Mouse (Mus musculus) stomach, postnatal 0 days (tissue): ENCODE measurements around the gene Susd1. TPM values are rescaled to one million over a fixed set of nuclear protein-coding genes. Genes with fewer than 3 reads are reported as not detected.
A peak's percentile ranks its signal among the peaks of the same experiment; 100 is the strongest.

Experiments
- ATAC-seq: fragments of 200-750 bp; cut with Nextera tagmentation; 2 replicates; pipeline ENCODE4 v1.8.0; 2017; ENCODE audit not compliant: low FRiP score, low TSS enrichment
- DNase-seq: peaks from one replicate; pipeline ENCODE4 v3.0.0-alpha.2; 2016; ENCODE audit warnings: low spot score
- H3K27ac ChIP-seq: fragments of 300-500 bp; sonication (generic); replicated peaks from 2 replicates; pipeline ENCODE4 v1.5.1; 2014; ENCODE audit warnings: mild to moderate bottlenecking, control low read depth
- H3K27me3 ChIP-seq: fragments of 300-500 bp; sonication (generic); 2 replicates; pipeline ENCODE4 v1.6.1; 2014; ENCODE audit warnings: low read length; ENCODE audit not compliant: control insufficient read depth, insufficient read depth
- H3K36me3 ChIP-seq: fragments of 300-500 bp; sonication (generic); 2 replicates; pipeline ENCODE4 v1.6.1; 2014; ENCODE audit warnings: low read length, mixed read lengths; ENCODE audit not compliant: control insufficient read depth, insufficient read depth
- H3K4me1 ChIP-seq: fragments of 300-500 bp; sonication (generic); replicated peaks from 2 replicates; pipeline ENCODE4 v1.6.1; 2014; ENCODE audit warnings: antibody characterized with exemption; ENCODE audit not compliant: control insufficient read depth, insufficient read depth
- H3K4me2 ChIP-seq: fragments of 300-500 bp; sonication (generic); replicated peaks from 2 replicates; pipeline ENCODE4 v1.6.1; 2014; ENCODE audit warnings: low read depth, mild to moderate bottlenecking, control low read depth, moderate library complexity
- H3K4me3 ChIP-seq: fragments of 300-500 bp; sonication (generic); 2 replicates; pipeline ENCODE4 v1.5.1; 2014; ENCODE audit warnings: low read depth, low read length, control low read depth
- H3K9ac ChIP-seq: fragments of 300-500 bp; sonication (generic); 2 replicates; pipeline ENCODE4 v1.6.1; 2014; ENCODE audit warnings: mild to moderate bottlenecking, low read length, control low read depth, mixed read lengths
- H3K9me3 ChIP-seq: fragments of 300-500 bp; sonication (generic); 2 replicates; pipeline ENCODE4 v1.6.1; 2016; ENCODE audit warnings: low read length; ENCODE audit not compliant: control insufficient read depth
- CTCF ChIP-seq: IDR thresholded peaks from 2 replicates; pipeline ENCODE4 v1.5.1; 2016; ENCODE audit warnings: antibody characterized with exemption, low read depth, mild to moderate bottlenecking, moderate library complexity
- EP300 ChIP-seq: optimal IDR thresholded peaks from 2 replicates; pipeline ENCODE3; 2016; ENCODE audit warnings: antibody characterized with exemption
- WGBS: fragments of 180-500 bp; shearing (Covaris S2); extraction: QIAGEN DNeasy Blood & Tissue Kit; methylation state at CpG from one replicate; pipeline ENCODE4 v1.1.7; 2014; 5-methylcytosine and 5-hydroxymethylcytosine counted together
- polyA plus RNA-seq: library from polyadenylated mRNA; unstranded; fragments of >200 nt; fragmentation: Nextera tagmentation; extraction: Ambion mirVana; gene quantifications from 2 replicates; pipeline ENCODE4 v1.2.1, GENCODE M21; 2015

Susd1 gene
- polyA plus RNA-seq, 1 experiment from 2014 or later, result 3.2 TPM

GRCm38 (mm10) chr4:59459216-59459955, 21.0 kb upstream of the Susd1 start:
- Histone ChIP-seq H3K4me2 (no peak overlapping the region), H3K9me3 (no peaks in the 10 kb centered on the region), H3K36me3 (no peaks in the 10 kb centered on the region), H3K9ac (no peak overlapping the region), H3K27ac (0 out of 2 replicates have a peak overlapping the region, but pooled peaks have one; percentile 4), H3K27me3 (no peaks in the 10 kb centered on the region), H3K4me3 (no peak overlapping the region), H3K4me1 (no peaks in the 10 kb centered on the region)
- no peak for TF ChIP-seq EP300
- DNase-seq (no peak), ATAC-seq (no peak)
- WGBS, result 44% methylated on average over 13 of the region's 13 CpGs

DNA sequence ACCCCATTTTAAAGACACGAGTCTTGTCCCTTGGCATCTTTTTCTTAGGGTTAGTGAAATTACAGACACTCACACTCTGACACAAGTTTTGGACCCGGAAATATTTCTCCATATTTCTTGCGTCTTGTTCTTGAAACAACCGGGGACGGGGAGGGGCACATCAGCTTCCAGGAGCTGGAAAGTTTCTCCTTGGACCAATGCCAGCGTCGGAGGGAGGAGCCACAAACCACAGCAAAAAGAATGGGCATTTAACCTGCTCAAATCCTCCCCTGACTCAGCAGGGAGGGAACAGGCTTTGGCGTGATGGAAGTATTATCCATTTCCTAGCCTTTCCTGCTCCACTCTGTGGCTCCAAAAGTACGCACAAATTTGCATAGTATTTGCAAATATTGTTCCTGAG, 19.5 kb upstream of the Susd1 start:
- WGBS, result 19% methylated on average over 9 of the region's 9 CpGs
- Histone ChIP-seq H3K27ac (peak overlapping the region; percentile 81), H3K4me3 (no peak overlapping the region), H3K9ac (no peak overlapping the region), H3K4me2 (no peak overlapping the region; the same call in 1 of the 2 replicates), H3K36me3 (no peaks in the 10 kb centered on the region), H3K9me3 (no peaks in the 10 kb centered on the region), H3K4me1 (no peaks in the 10 kb centered on the region), H3K27me3 (no peaks in the 10 kb centered on the region)
- TF ChIP-seq CTCF, result no peak
- TF ChIP-seq EP300, result no peak
- DNase-seq, result peak; percentile 89
- peak; percentile 61 for ATAC-seq

DNA sequence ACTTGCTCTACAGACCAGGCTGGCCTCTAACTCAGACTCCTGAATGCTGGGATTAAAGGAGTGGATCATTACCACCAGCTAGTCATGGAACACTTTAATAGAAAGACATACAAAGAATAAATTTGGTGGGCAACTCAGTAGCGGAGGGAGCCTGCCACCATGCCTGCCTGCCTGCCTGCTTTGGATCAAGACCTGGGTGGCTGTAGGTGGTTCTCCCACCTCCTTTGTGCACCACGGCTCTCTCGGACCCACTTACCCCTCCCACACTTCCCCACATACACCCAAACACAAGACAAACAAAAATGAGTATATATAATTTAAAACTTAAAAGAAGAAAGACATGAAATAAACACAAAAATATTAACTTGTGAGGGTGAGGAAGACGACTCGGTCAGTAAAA, 18.7 kb upstream of the Susd1 start:
- Histone ChIP-seq H3K27ac (peak overlapping the region; percentile 81), H3K27me3 (no peaks in the 10 kb centered on the region), H3K36me3 (no peaks in the 10 kb centered on the region), H3K9me3 (no peaks in the 10 kb centered on the region), H3K4me2 (no peak overlapping the region), H3K9ac (no peak overlapping the region), H3K4me3 (no peak overlapping the region), H3K4me1 (no peaks in the 10 kb centered on the region)
- no peak for ATAC-seq
- 80% methylated on average over 5 of the region's 5 CpGs for WGBS
- no peak for DNase-seq
- TF ChIP-seq EP300 (no peak), CTCF (no peak)

GRCm38 (mm10) chr4:59455465-59455864, 17.0 kb upstream of the Susd1 start:
- no peak for ATAC-seq

GRCm38 (mm10) chr4:59454046-59454445, 15.6 kb upstream of the Susd1 start:
- Histone ChIP-seq H3K27me3 (no peaks in the 10 kb centered on the region), H3K9ac (no peak overlapping the region), H3K27ac (no peak overlapping the region), H3K4me1 (no peaks in the 10 kb centered on the region), H3K9me3 (no peaks in the 10 kb centered on the region), H3K4me3 (no peak overlapping the region), H3K36me3 (no peaks in the 10 kb centered on the region), H3K4me2 (no peak overlapping the region)
- WGBS, result 47% methylated on average over 3 of the region's 3 CpGs
- TF ChIP-seq CTCF, result no peak
- TF ChIP-seq EP300, result no peak
- DNase-seq (no peak), ATAC-seq (no peak)

More at GRCm38 (mm10) chr4:59455465-59455864, 17.0 kb upstream of the Susd1 start:
- TF ChIP-seq CTCF (no peak), EP300 (no peak)
- Histone ChIP-seq H3K27ac (no peak overlapping the region), H3K27me3 (no peaks in the 10 kb centered on the region), H3K9ac (no peak overlapping the region), H3K4me1 (no peaks in the 10 kb centered on the region), H3K4me2 (no peak overlapping the region), H3K36me3 (no peaks in the 10 kb centered on the region), H3K4me3 (no peak overlapping the region), H3K9me3 (no peaks in the 10 kb centered on the region)
- DNase-seq, result no peak
- WGBS, result 83% methylated on average over 2 of the region's 2 CpGs

DNA sequence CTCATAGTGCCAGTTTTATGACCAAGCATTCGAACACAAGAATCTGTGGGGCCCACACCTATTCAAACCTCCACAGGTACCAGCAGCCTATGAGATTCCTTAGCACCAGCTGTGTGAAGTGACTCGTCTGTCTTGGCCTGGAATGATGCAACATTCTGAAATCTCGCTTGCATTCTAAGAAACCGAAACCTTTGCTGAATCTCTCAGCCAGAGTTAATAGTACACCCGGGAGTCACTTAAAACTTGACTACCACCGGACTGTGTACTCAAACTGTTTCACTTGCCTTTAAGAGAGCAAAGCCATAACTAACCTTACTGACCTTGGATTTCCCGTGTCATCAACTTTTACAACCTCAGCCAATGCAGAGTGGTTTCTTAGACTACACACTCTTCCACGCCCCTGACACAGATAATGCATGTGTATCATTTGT, 14.1 kb upstream of the Susd1 start:
- TF ChIP-seq EP300 (no peak), CTCF (no peak)
- Histone ChIP-seq H3K4me2 (no peak overlapping the region), H3K9me3 (no peaks in the 10 kb centered on the region), H3K36me3 (no peaks in the 10 kb centered on the region), H3K9ac (no peak overlapping the region), H3K4me3 (no peak overlapping the region), H3K27ac (no peak overlapping the region), H3K27me3 (no peaks in the 10 kb centered on the region), H3K4me1 (no peaks in the 10 kb centered on the region)
- 69% methylated on average over 8 of the region's 8 CpGs for WGBS
- DNase-seq, result no peak
- peak; percentile 46 for ATAC-seq
